Mouse (Mus musculus) right cerebral cortex, postnatal 10 days (tissue): Measurements from ENCODE around the gene Rapgef4.

Experiments used
- DNase-seq, 2 experiments: peaks; one replicate each; pipeline ENCODE4 v3.0.0; 2021; ENCODE audit warnings: low spot score in 2 of 2

Gene Rapgef4

DNA sequence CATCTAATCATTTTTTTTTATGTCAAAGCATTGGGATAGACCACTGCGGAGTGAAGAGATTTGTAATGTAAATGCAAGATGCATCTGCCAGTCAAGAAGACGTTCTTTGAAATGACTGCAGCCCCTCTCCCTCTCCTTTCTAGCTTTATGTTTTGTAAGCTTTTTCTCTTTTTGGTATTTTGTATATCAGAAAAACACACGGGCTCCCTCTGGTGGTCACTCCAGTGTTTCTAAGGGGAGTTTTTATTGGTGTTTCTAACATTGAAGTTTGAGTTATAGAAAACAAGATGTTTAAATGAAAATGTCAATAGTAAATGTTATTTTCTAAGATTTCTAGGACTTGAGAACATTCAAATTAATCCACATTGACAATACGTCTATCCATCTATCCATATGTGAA is 168.0 kb downstream of the Rapgef4 start:
- DNase-seq: peak; percentile 62 to 84

- no peak for DNase-seq
These were observed 170.9 kb downstream of the Rapgef4 start for GRCm38 (mm10) chr2:72151792-72152554.

DNA sequence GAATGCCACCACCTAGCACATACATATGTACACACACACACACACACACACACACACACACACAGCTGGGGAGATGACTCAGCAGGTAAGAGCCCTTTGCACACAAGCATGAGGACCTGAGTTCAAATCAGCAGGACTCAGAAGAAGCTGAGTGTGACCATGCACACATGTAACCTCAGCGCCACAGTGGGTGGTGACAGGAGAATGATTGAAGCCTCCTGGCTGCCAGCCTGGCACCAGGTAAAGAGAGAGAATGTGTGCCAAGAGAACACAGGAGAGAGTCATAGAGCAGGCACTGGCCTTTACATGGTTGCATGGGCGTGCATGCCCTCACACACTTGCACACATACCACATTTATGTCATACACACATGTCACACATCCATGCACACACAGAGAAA is 171.7 kb downstream of the Rapgef4 start:
- DNase-seq: no peak

DNA sequence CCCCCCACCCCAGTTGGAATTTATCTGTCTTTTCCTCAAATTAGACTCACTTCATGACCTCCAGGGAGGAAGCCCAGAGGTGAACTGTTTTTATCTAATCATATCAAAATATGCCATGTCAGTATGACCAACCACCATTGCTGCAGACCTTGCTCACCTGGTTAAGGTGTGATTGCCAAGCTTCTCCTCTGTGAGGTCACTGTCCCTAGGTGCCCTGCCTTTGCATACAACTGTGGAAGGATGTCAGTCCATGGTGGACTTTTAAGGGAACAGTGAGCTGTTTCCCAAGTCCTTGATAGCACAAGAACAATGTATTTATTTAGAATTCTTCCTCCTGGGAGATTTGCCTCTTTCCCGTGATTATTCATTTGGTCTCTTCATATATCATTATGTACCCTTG is 172.8 kb downstream of the Rapgef4 start:
- no peak for DNase-seq

DNA sequence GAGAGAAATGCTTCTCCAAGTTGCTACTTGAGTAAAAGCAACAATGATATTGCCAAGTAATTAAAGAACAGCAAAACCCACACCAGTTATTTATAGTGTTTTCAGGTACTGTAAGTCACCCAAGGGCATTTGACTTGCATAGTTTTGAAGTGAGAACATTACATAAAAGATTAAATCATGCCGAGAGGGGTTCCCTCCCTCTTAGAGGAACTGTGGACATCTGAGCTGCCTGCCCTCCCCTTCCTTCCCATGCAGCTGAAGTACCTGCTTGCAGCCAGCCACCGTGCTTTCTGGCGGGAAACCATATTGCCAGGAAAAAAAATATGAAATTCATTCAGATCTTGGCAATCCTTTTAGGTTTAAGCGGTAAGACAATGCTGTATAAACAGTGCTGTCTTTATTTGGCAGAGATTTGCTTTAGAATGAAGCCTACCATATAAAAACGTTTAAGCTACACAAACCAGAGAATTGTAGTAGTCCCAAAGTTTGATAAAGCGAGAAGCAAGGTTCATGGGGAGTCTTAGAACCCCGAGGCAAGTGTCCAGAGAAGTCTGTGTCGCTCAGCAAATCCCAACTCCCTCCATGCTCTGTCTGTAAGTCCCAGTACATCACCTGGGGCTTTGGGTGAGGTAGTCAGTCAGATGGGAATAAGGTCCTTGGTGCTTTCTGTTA is 174.2 kb downstream of the Rapgef4 start:
- DNase-seq: no peak

DNA sequence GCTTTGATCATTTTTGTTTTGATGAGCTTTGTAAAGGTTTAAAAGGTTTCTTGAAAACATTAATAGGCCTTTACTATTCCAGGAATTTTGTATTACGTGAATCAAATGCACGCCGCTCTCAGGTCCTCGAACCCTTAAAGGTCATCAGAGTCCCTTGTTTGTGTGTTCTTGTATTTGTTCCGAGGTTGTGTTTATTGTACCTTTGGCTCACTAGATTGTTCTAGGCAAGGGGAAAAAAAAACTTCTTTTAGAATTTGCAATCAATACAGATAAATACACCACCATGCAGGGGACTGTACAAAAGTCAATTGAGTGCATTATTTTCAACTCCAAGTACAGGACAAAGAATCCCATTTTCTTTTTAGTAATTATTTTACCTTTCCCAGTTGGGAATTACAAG is 175.4 kb downstream of the Rapgef4 start:
- DNase-seq: no peak

GRCm38 (mm10) chr2:72157561-72157960 is 176.5 kb downstream of the Rapgef4 start:
- DNase-seq: no peak

GRCm38 (mm10) chr2:72158045-72158444 is 177.0 kb downstream of the Rapgef4 start:
- DNase-seq: no peak

GRCm38 (mm10) chr2:72158691-72159225 is 177.7 kb downstream of the Rapgef4 start:
- no peak for DNase-seq

GRCm38 (mm10) chr2:72159281-72159680 is 178.2 kb downstream of the Rapgef4 start:
- no peak for DNase-seq

GRCm38 (mm10) chr2:72165136-72165854 is 184.3 kb downstream of the Rapgef4 start:
- no peak for DNase-seq

- DNase-seq: no peak
These were observed 188.5 kb downstream of the Rapgef4 start for GRCm38 (mm10) chr2:72169451-72170100.

DNA sequence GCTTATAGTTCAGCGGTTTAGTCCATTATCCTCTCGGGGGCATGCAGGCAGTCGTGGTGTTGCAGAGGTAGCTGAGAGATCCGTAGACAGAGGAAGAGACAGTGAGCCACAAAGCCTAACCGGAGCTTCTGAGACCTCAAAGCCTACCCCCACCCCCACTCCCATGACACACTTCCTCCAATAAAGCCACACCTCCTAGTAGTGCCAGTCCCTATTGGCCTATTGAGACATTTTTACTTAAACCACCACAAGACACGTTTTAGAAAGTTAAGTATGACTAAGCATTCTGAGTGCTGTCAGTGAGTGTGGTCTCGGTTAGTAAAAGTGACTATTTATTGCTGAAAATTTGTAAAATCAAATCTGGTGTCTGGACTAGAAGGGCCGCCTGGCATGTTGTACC is 189.5 kb downstream of the Rapgef4 start:
- DNase-seq: no peak

DNA sequence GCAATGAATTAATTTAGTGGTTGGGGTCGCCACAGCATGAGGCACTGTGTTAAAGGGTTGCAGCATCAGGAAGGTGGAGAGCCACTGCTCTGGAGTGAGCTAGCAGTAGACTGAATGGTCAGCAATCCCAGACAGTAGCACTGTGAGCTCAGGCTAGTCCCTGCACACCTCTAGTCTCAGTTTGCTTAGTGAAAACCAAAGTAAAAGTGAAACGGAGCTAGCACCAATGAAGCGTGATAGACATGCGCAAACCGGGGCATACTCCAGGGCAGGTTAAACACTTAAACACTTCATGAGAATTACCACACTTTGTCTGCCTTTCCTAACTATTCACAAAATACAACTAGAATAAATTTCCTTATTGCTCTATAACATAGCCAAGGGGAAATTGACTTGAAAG is 190.2 kb downstream of the Rapgef4 start:
- DNase-seq: no peak

DNA sequence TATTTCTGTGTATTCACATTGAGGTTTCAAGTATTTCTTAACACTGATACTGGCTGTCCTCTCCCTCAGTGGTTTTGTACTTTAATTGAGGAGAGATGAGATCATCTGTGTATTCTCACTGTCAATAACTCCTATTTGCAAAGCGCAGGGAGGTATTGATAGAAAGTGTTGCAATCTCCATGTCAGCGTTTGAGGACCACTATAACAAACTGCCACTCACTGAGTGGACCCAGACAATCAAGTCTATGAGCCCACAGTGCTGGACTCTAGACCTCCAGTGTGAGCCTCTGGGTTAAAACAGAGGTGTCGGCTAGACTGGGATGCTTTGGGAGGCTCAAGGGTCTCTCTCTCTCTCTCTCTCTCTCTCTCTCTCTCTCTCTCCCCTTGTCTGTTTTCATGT is 192.0 kb downstream of the Rapgef4 start:
- no peak for DNase-seq

GRCm38 (mm10) chr2:72173844-72174243 is 192.8 kb downstream of the Rapgef4 start:
- no peak for DNase-seq

DNA sequence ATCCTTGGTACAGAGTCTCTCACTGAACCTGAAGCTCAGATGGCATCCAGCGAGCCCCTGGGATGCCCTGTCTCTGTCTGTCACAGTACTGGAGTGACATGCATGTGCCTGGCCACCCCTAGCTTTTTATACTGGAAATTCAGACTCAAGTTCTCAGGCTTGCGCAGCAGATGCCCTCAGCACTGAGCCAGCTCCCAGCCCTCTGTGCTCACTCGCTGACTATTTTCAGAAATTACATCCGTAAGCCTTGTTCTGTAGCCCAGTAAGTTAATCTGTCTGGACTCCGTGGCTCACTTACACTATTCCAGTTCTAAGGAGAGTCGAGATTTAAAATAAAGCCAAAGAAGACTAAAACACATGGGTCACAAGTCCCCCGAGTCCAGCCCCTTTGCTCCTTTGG is 194.5 kb downstream of the Rapgef4 start:
- no peak for DNase-seq

DNA sequence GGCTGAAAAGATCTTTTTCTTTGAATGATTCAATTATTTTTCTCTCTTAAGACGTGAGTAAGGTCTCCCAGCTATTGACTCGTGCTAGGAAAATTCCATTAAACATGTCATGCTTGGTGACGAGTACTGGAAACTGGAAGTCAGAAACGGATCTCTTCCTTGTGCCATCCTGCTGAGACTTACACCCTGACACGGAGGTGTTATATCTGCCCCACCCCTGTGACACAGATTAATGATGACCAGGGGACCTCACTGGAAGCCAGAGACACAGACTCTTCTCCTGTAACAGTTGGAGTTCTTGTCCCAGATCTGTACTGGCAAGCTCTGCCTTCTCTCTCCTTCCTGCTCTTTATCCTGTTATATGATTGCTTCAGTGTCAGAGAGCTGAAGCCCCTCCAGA is 194.9 kb downstream of the Rapgef4 start:
- no peak for DNase-seq

- no peak for DNase-seq
These were observed 196.4 kb downstream of the Rapgef4 start for GRCm38 (mm10) chr2:72177214-72178023.

GRCm38 (mm10) chr2:72178025-72178424 is 197.0 kb downstream of the Rapgef4 start:
- no peak for DNase-seq

- DNase-seq: no peak
These were observed 197.5 kb downstream of the Rapgef4 start for GRCm38 (mm10) chr2:72178515-72178914.
